Mouse (Mus musculus) heart, embryonic 16.5 days (tissue): ENCODE measurements around the gene Galnt10. TPM values are rescaled to one million over a fixed set of nuclear protein-coding genes. Genes with fewer than 3 reads are reported as not detected.

Experiments used
- ATAC-seq: fragments of 200-750 bp; cut with Nextera tagmentation; replicated peaks from 2 replicates; pipeline ENCODE4 v1.8.0; 2017; ENCODE audit warnings: moderate number of reproducible peaks; ENCODE audit not compliant: insufficient read depth, low FRiP score; ENCODE audit errors: extremely low read depth
- H3K27ac ChIP-seq: fragments of 300-500 bp; sonication (generic); 2 replicates; pipeline ENCODE4 v1.5.1; 2014; ENCODE audit warnings: mild to moderate bottlenecking, low read length, control low read depth, moderate library complexity
- H3K27me3 ChIP-seq: fragments of 300-500 bp; sonication (generic); 2 replicates; pipeline ENCODE4 v1.6.1; 2014; ENCODE audit warnings: low read length, mixed read lengths; ENCODE audit not compliant: control insufficient read depth, insufficient read depth
- H3K36me3 ChIP-seq: fragments of 300-500 bp; sonication (generic); 2 replicates; pipeline ENCODE4 v1.6.1; 2014; ENCODE audit not compliant: control insufficient read depth, insufficient read depth
- H3K4me1 ChIP-seq: fragments of 300-500 bp; sonication (generic); 2 replicates; pipeline ENCODE4 v1.6.1; 2014; ENCODE audit warnings: low read length, mixed read lengths; ENCODE audit not compliant: control insufficient read depth, insufficient read depth
- H3K4me2 ChIP-seq: fragments of 300-500 bp; sonication (generic); 2 replicates; pipeline ENCODE4 v1.6.1; 2014; ENCODE audit warnings: low read depth, mild to moderate bottlenecking, control low read depth, low read length
- H3K4me3 ChIP-seq: fragments of 300-500 bp; sonication (generic); 2 replicates; pipeline ENCODE4 v1.5.1; 2014; ENCODE audit warnings: mild to moderate bottlenecking, control low read depth, low read length
- H3K9ac ChIP-seq: fragments of 300-500 bp; sonication (generic); 2 replicates; pipeline ENCODE4 v1.6.1; 2014; ENCODE audit warnings: low read length, control low read depth
- H3K9me3 ChIP-seq: fragments of 300-500 bp; sonication (generic); replicated peaks from 2 replicates; pipeline ENCODE4 v1.6.1; 2016; ENCODE audit warnings: low read length; ENCODE audit not compliant: control insufficient read depth
- WGBS: fragments of 180-500 bp; shearing (Covaris S2); extraction: QIAGEN DNeasy Blood & Tissue Kit; methylation state at CpG from one replicate; pipeline ENCODE4 v1.1.7; 2014; 5-methylcytosine and 5-hydroxymethylcytosine counted together
- polyA plus RNA-seq: library from polyadenylated mRNA; unstranded; fragments of >200 nt; fragmentation: Nextera tagmentation; extraction: Ambion mirVana; gene quantifications from 2 replicates; pipeline ENCODE4 v1.2.1, GENCODE M21; 2015

Galnt10 gene
- polyA plus RNA-seq, 1 experiment from 2014 or later = 9.3 TPM

- WGBS = 48% methylated on average over 12 of the region's 12 CpGs
- Histone ChIP-seq H3K27me3 (no peaks in the 10 kb centered on the region), H3K4me3 (no peak overlapping the region), H3K4me1 (peaks cover 15% of the 10 kb centered on the region), H3K9me3 (no peaks in the 10 kb centered on the region), H3K36me3 (no peaks in the 10 kb centered on the region), H3K4me2 (no peak overlapping the region), H3K9ac (no peak overlapping the region), H3K27ac (peak overlapping the region; percentile 88)
- 0 out of 2 replicates have a peak, but pooled peaks have one; percentile 28 for ATAC-seq
Observed at GRCm38 (mm10) chr11:57673977-57674687, 28.9 kb downstream of the Galnt10 start.

- no peak overlapping the region for H3K4me3 ChIP-seq
- no peaks in the 10 kb centered on the region for H3K9me3 ChIP-seq
- H3K36me3 ChIP-seq = no peaks in the 10 kb centered on the region
- H3K4me2 ChIP-seq = no peak overlapping the region
- H3K27ac ChIP-seq = no peak overlapping the region
- peaks cover 11% of the 10 kb centered on the region for H3K4me1 ChIP-seq
- H3K9ac ChIP-seq = no peak overlapping the region
- WGBS = 36% methylated on average over 3 of the region's 3 CpGs
- no peak for ATAC-seq
- H3K27me3 ChIP-seq = no peaks in the 10 kb centered on the region
Observed at GRCm38 (mm10) chr11:57677261-57677660, 32.0 kb downstream of the Galnt10 start.

GRCm38 (mm10) chr11:57682589-57682988, 37.3 kb downstream of the Galnt10 start:
- no peaks in the 10 kb centered on the region for H3K9me3 ChIP-seq
- H3K27me3 ChIP-seq = no peaks in the 10 kb centered on the region
- H3K4me2 ChIP-seq = no peak overlapping the region
- no peak overlapping the region for H3K4me3 ChIP-seq
- ATAC-seq = no peak
- no peak overlapping the region for H3K9ac ChIP-seq
- peaks cover 12% of the 10 kb centered on the region; the same call in 1 of the 2 replicates for H3K4me1 ChIP-seq
- H3K27ac ChIP-seq = no peak overlapping the region
- WGBS = 49% methylated on average over 7 of the region's 7 CpGs
- no peaks in the 10 kb centered on the region for H3K36me3 ChIP-seq

GRCm38 (mm10) chr11:57683125-57683524, 37.9 kb downstream of the Galnt10 start:
- no peak overlapping the region for H3K27ac ChIP-seq
- H3K4me1 ChIP-seq = peaks cover 16% of the 10 kb centered on the region
- H3K9me3 ChIP-seq = no peaks in the 10 kb centered on the region
- H3K4me2 ChIP-seq = no peak overlapping the region
- WGBS = 67% methylated on average over 12 of the region's 12 CpGs
- no peak overlapping the region for H3K9ac ChIP-seq
- H3K27me3 ChIP-seq = no peaks in the 10 kb centered on the region
- H3K4me3 ChIP-seq = no peak overlapping the region
- no peak for ATAC-seq
- H3K36me3 ChIP-seq = no peaks in the 10 kb centered on the region

- no peaks in the 10 kb centered on the region for H3K9me3 ChIP-seq
- H3K4me3 ChIP-seq = no peak overlapping the region
- WGBS = 42% methylated on average over 8 of the region's 8 CpGs
- H3K27me3 ChIP-seq = no peaks in the 10 kb centered on the region
- ATAC-seq = no peak
- H3K4me1 ChIP-seq = peaks cover 24% of the 10 kb centered on the region
- H3K9ac ChIP-seq = no peak overlapping the region
- no peak overlapping the region for H3K4me2 ChIP-seq
- H3K27ac ChIP-seq = no peak overlapping the region
- H3K36me3 ChIP-seq = no peaks in the 10 kb centered on the region
Observed at GRCm38 (mm10) chr11:57683931-57684330, 38.7 kb downstream of the Galnt10 start.

- H3K27ac ChIP-seq = no peak overlapping the region
- no peaks in the 10 kb centered on the region for H3K9me3 ChIP-seq
- no peak overlapping the region for H3K9ac ChIP-seq
- H3K4me2 ChIP-seq = no peak overlapping the region
- H3K4me1 ChIP-seq = peaks cover 26% of the 10 kb centered on the region
- ATAC-seq = no peak
- WGBS = 48% methylated on average over 5 of the region's 5 CpGs
- H3K27me3 ChIP-seq = no peaks in the 10 kb centered on the region
- H3K36me3 ChIP-seq = no peaks in the 10 kb centered on the region
- H3K4me3 ChIP-seq = no peak overlapping the region
Observed at GRCm38 (mm10) chr11:57684891-57685290, 39.6 kb downstream of the Galnt10 start.

GRCm38 (mm10) chr11:57685689-57686454, 40.6 kb downstream of the Galnt10 start:
- Histone ChIP-seq H3K9ac (no peak overlapping the region; the same call in 1 of the 2 replicates), H3K36me3 (no peaks in the 10 kb centered on the region), H3K27ac (no peak overlapping the region), H3K9me3 (no peaks in the 10 kb centered on the region), H3K4me3 (no peak overlapping the region), H3K27me3 (no peaks in the 10 kb centered on the region), H3K4me2 (no peak overlapping the region), H3K4me1 (peaks cover 26% of the 10 kb centered on the region)
- ATAC-seq = no peak
- 70% methylated on average over 10 of the region's 10 CpGs for WGBS

- H3K4me2 ChIP-seq = no peak overlapping the region
- no peaks in the 10 kb centered on the region for H3K36me3 ChIP-seq
- ATAC-seq = no peak
- WGBS = 54% methylated on average over 12 of the region's 12 CpGs
- no peak overlapping the region for H3K4me3 ChIP-seq
- no peaks in the 10 kb centered on the region for H3K27me3 ChIP-seq
- H3K4me1 ChIP-seq = peaks cover 23% of the 10 kb centered on the region
- H3K9ac ChIP-seq = no peak overlapping the region
- no peaks in the 10 kb centered on the region for H3K9me3 ChIP-seq
- H3K27ac ChIP-seq = no peak overlapping the region
Observed at GRCm38 (mm10) chr11:57686797-57687196, 41.6 kb downstream of the Galnt10 start.

- no peak overlapping the region for H3K9ac ChIP-seq
- no peak overlapping the region for H3K27ac ChIP-seq
- H3K4me1 ChIP-seq = peaks cover 22% of the 10 kb centered on the region
- H3K4me2 ChIP-seq = no peak overlapping the region
- ATAC-seq = no peak
- no peaks in the 10 kb centered on the region for H3K9me3 ChIP-seq
- no peaks in the 10 kb centered on the region for H3K27me3 ChIP-seq
- no peak overlapping the region for H3K4me3 ChIP-seq
- no peaks in the 10 kb centered on the region for H3K36me3 ChIP-seq
- WGBS = 58% methylated on average over 9 of the region's 9 CpGs
Observed at GRCm38 (mm10) chr11:57687258-57687657, 42.0 kb downstream of the Galnt10 start.
